Mouse (Mus musculus) 3134 (cell line): ENCODE results near the gene Tagln3.

Experiments used
- DNase-seq: peaks from one replicate; pipeline ENCODE4 v3.0.0-alpha.2; 2011; ENCODE audit warnings: low spot score; ENCODE audit not compliant: insufficient read length; ENCODE audit errors: extremely low read depth

Gene Tagln3

GRCm38 (mm10) chr16:45724061-45724741, at the start of gene Tagln3:
Gene Tagln3, minus strand, starts transcription at chr16:45724608.
- no peak for DNase-seq

- no peak for DNase-seq
Measured at GRCm38 (mm10) chr16:45770914-45771313, 46.5 kb upstream of the Tagln3 start.

- no peak for DNase-seq
Measured at GRCm38 (mm10) chr16:45767853-45768640, 43.6 kb upstream of the Tagln3 start.

GRCm38 (mm10) chr16:45767434-45767833, 43.0 kb upstream of the Tagln3 start:
- no peak for DNase-seq

- no peak for DNase-seq
Measured at GRCm38 (mm10) chr16:45765801-45766494, 41.5 kb upstream of the Tagln3 start.

- DNase-seq, result no peak
Measured at GRCm38 (mm10) chr16:45765102-45765501, 40.7 kb upstream of the Tagln3 start.

- DNase-seq, result no peak
Measured at GRCm38 (mm10) chr16:45762859-45763505, 38.6 kb upstream of the Tagln3 start.

GRCm38 (mm10) chr16:45761425-45761824, 37.0 kb upstream of the Tagln3 start:
- DNase-seq, result no peak

GRCm38 (mm10) chr16:45758726-45759269, 34.4 kb upstream of the Tagln3 start:
- DNase-seq, result no peak

GRCm38 (mm10) chr16:45757421-45758078, 33.1 kb upstream of the Tagln3 start:
- DNase-seq, result no peak

- DNase-seq, result no peak
Measured at GRCm38 (mm10) chr16:45756855-45757254, 32.4 kb upstream of the Tagln3 start.

- no peak for DNase-seq
Measured at GRCm38 (mm10) chr16:45743591-45744144, 19.3 kb upstream of the Tagln3 start.

GRCm38 (mm10) chr16:45742615-45743476, 18.4 kb upstream of the Tagln3 start, which contains the start of gene Abhd10:
Gene Abhd10, minus strand, starts transcription at chr16:45742955.
- peak; percentile 93 for DNase-seq

- no peak for DNase-seq
Measured at GRCm38 (mm10) chr16:45737880-45738279, 13.5 kb upstream of the Tagln3 start.

GRCm38 (mm10) chr16:45736724-45737123, 12.3 kb upstream of the Tagln3 start:
- no peak for DNase-seq

- DNase-seq, result no peak
Measured at GRCm38 (mm10) chr16:45729163-45729562, 4.8 kb upstream of the Tagln3 start.

GRCm38 (mm10) chr16:45724742-45725102, 314 bp upstream of the Tagln3 start:
- no peak for DNase-seq

GRCm38 (mm10) chr16:45723172-45723901, 1.1 kb downstream of the Tagln3 start:
- DNase-seq, result no peak
